Mouse (Mus musculus) intestine, embryonic 15.5 days (tissue): ENCODE results near the gene Parva. TPM values are rescaled to one million over a fixed set of nuclear protein-coding genes. Genes with fewer than 3 reads are reported as not detected.
A peak's percentile ranks its signal among the peaks of the same experiment; 100 is the strongest.

Source experiments
- ATAC-seq: fragments of 200-750 bp; cut with Nextera tagmentation; 2 replicates; pipeline ENCODE4 v1.8.0; 2017; ENCODE audit warnings: moderate TSS enrichment, moderate library complexity
- H3K27ac ChIP-seq: fragments of 300-500 bp; sonication (generic); 2 replicates; pipeline ENCODE4 v1.5.1; 2015; ENCODE audit warnings: mild to moderate bottlenecking, inconsistent platforms
- H3K27me3 ChIP-seq: fragments of 300-500 bp; sonication (generic); replicated peaks from 2 replicates; pipeline ENCODE4 v1.6.1; 2015; ENCODE audit warnings: inconsistent platforms
- H3K36me3 ChIP-seq: fragments of 300-500 bp; sonication (generic); 2 replicates; pipeline ENCODE4 v1.6.1; 2015; ENCODE audit warnings: inconsistent platforms
- H3K4me1 ChIP-seq: fragments of 300-500 bp; sonication (generic); replicated peaks from 2 replicates; pipeline ENCODE4 v1.6.1; 2015; ENCODE audit warnings: inconsistent platforms
- H3K4me2 ChIP-seq: fragments of 300-500 bp; sonication (generic); replicated peaks from 2 replicates; pipeline ENCODE4 v1.6.1; 2015; ENCODE audit warnings: mild to moderate bottlenecking, inconsistent platforms
- H3K4me3 ChIP-seq: fragments of 300-500 bp; sonication (generic); replicated peaks from 2 replicates; pipeline ENCODE4 v1.5.1; 2015; ENCODE audit warnings: inconsistent platforms
- H3K9ac ChIP-seq: fragments of 300-500 bp; sonication (generic); 2 replicates; pipeline ENCODE4 v1.6.1; 2015; ENCODE audit warnings: inconsistent platforms
- H3K9me3 ChIP-seq: fragments of 300-500 bp; sonication (generic); 2 replicates; pipeline ENCODE4 v1.6.1; 2016; ENCODE audit warnings: inconsistent platforms
- WGBS: fragments of 180-500 bp; shearing (Covaris S2); methylation state at CpG from one replicate; pipeline ENCODE4 v1.1.7; 2015; 5-methylcytosine and 5-hydroxymethylcytosine counted together
- polyA plus RNA-seq: library from polyadenylated mRNA; unstranded; fragments of >200 nt; fragmentation: Nextera tagmentation; extraction: Ambion mirVana; gene quantifications from 2 replicates; pipeline ENCODE4 v1.2.1, GENCODE M21; 2015

The Parva gene
- polyA plus RNA-seq, 1 experiment from 2014 or later = 90.0 TPM

DNA sequence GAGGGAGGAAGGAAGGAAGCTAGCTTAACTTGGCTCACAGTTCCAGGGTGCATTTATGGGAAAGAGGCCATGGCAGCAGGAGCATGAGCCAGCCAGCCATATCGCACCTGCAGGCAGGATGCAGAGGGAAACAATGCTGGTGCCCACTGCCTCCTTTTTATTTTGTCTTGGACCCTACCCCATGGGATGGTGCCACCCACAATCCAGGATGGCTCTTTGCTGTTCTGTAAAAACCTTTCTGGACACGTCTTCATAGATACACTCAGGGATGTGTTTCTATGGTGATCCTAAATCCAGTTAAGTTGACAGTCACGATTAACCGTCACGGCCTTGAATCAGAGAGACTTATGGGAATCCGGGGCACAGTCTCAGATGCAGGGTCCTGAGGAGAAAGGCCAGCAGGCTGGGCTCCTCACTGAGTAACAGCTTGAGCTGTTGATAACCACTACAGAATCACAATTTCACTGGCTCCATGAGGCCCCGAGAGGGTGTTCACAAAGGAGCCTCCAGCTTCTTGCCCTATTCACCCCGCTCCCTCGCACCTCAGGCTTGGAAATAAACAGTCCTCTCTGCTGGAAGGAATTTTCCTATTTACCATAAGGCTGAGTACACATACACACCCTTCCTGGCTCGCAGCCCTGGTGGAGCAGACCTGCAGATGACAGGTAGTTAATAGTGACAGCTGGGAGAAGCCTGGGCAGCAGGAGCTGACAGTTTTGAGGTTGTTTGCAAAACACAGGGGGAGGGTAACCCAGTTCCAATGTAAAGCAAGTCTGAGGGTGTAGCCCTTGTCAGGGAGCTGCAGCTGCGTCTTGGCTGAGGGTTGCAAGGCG, 17.1 kb downstream of the Parva start:
- H3K4me1 ChIP-seq = peaks cover 28% of the 10 kb centered on the region
- H3K4me3 ChIP-seq = no peak overlapping the region
- 19% methylated on average over 12 of the region's 12 CpGs for WGBS
- H3K9me3 ChIP-seq = no peaks in the 10 kb centered on the region
- peak; percentile 87 for ATAC-seq
- H3K4me2 ChIP-seq = peak overlapping the region; percentile 36
- no peaks in the 10 kb centered on the region for H3K36me3 ChIP-seq
- H3K27me3 ChIP-seq = no peaks in the 10 kb centered on the region
- H3K27ac ChIP-seq = peak overlapping the region; percentile 63
- 0 out of 2 replicates have a peak overlapping the region, but pooled peaks have one; percentile 15 for H3K9ac ChIP-seq

DNA sequence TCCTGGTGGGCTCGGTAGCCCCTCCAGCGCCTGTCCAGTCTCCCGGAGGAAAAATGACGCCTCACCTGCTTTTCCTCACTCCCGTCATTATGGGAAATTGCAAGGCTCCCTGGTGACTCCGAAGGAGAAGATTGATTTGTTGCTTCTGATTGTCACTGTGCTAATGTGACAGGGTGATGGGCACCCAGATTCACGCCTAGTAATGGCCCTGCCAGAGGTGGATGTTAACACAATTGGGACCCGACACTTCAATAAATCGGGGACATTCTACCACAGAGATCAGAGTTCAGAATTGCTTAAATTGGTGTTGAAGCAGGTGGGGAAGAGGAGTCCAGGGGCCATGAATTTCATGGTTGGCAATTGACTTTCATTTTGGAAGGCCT, 17.7 kb downstream of the Parva start:
- Histone ChIP-seq H3K9me3 (no peaks in the 10 kb centered on the region), H3K36me3 (no peaks in the 10 kb centered on the region), H3K4me3 (no peak overlapping the region), H3K9ac (0 out of 2 replicates have a peak overlapping the region, but pooled peaks have one; percentile 15), H3K27me3 (no peaks in the 10 kb centered on the region), H3K4me2 (peak overlapping the region; percentile 36), H3K4me1 (peaks cover 26% of the 10 kb centered on the region), H3K27ac (peak overlapping the region; percentile 63; the same call in 1 of the 2 replicates)
- WGBS = 20% methylated on average over 9 of the region's 9 CpGs
- no peak for ATAC-seq

DNA sequence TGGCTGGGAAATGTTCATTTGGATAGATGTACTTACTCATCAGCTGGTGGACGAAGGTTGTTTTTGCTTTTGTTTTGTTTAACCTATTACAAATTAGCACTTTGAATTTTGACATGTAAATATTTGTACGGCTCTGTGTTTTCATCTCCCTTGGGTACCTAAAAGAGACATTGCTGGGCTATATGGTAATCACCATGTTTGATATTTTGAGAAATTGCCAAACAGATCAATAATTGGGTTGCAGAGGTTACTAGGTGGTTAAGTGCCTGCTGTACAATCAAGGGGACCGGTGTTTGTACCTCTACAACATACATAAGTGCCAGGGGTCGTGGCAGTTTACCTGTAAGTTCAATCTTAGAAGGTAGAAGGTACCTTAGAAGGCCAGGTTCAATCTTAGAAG, 19.2 kb downstream of the Parva start:
- no peaks in the 10 kb centered on the region for H3K27me3 ChIP-seq
- H3K4me3 ChIP-seq = no peak overlapping the region

DNA sequence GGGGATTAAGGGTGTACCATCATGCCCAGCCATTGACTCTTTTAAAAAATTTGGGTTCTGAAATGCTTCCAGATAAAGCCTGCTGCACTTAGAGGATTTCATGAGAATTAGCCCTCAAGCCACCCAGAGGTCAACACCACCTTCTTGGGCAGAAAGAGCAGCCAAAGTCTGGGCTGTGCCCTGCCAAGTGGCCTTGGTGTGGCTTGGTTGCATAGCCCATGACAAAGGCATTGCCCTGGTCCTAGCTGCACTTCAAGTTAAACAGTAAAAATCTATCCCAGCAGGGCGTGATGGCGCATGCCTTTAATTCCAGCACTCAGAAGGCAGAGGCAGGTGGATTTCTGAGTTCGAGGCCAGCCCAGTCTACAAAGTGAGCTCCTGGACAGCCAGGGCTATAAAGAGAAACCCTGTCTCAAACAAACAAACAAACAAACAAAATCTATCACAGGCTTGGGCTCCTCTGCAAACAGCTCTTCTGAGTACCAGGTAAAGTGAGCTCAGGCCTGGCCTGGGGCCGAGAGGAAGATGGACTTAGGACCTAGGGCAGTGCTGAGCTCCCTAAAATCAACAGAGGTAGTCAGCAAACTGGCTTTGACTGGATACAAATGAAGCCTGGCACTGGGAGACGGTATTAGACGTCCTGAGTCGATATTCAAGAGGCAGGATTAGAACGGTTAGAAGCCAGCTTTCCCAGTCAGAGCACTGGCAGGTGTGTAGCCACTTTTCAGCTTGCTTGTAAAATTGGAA, 22.8 kb downstream of the Parva start:
- Histone ChIP-seq H3K36me3 (no peaks in the 10 kb centered on the region), H3K9me3 (no peaks in the 10 kb centered on the region), H3K27me3 (no peaks in the 10 kb centered on the region), H3K4me1 (peaks cover 18% of the 10 kb centered on the region), H3K4me2 (no peak overlapping the region), H3K9ac (no peak overlapping the region), H3K27ac (no peak overlapping the region), H3K4me3 (no peak overlapping the region)
- peak; percentile 42; the same call in 1 of the 2 replicates for ATAC-seq
- 83% methylated on average over 8 of the region's 8 CpGs for WGBS

More for the DNA sequence above, 19.2 kb downstream of the Parva start:
- H3K9me3 ChIP-seq = no peaks in the 10 kb centered on the region
- no peak overlapping the region for H3K9ac ChIP-seq
- H3K4me2 ChIP-seq = no peak overlapping the region
- ATAC-seq = no peak
- no peaks in the 10 kb centered on the region for H3K36me3 ChIP-seq
- no peak overlapping the region for H3K27ac ChIP-seq
- WGBS = 87% methylated on average over 4 of the region's 4 CpGs
- H3K4me1 ChIP-seq = peaks cover 25% of the 10 kb centered on the region

DNA sequence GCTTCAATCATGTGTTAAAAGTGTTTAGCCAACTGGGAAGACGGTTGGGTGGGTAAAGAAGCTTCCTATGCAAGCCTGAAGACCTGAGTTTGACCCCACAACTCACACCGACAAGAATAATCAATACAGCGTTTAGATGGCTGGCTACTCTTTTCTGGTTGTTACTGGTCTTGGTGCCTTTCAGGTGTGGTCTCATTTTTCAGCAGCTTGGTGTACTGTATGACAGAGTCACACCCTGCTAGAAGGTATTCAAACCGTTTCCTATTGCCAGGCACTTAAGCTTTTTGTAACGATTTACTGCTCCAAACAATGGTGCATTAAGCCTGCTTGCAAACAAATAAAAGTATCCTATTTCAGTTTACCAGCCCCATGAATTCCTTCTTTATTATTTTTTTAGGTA, 25.2 kb downstream of the Parva start:
- 29% methylated on average over 5 of the region's 5 CpGs for WGBS
- no peaks in the 10 kb centered on the region for H3K36me3 ChIP-seq
- H3K9me3 ChIP-seq = no peaks in the 10 kb centered on the region
- H3K4me2 ChIP-seq = no peak overlapping the region
- H3K27ac ChIP-seq = peak overlapping the region; percentile 41; the same call in 1 of the 2 replicates
- no peak overlapping the region for H3K9ac ChIP-seq
- no peak for ATAC-seq
- no peak overlapping the region for H3K4me3 ChIP-seq
- peaks cover 17% of the 10 kb centered on the region for H3K4me1 ChIP-seq
- no peaks in the 10 kb centered on the region for H3K27me3 ChIP-seq

DNA sequence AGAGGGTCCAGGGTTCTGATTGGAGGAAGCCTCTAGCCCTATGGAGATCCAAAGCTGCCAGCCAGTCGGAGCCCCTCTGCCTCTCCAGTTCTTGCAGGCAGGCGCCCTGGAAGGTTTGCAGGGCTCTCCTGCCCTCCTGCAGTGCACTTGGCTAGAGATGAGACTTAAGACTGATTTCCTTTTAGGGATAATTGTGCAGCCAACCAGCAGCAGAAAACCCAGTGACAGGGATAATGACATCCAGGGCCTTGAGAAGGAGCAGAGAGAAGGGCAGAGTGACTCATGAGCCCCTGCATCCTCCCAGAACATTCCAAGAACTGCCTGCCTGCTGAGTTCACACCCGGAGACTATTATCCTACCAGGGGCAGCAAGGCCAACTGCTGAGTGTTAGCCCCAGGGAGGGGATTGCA, 26.5 kb downstream of the Parva start:
- Histone ChIP-seq H3K27me3 (no peaks in the 10 kb centered on the region), H3K4me3 (no peak overlapping the region), H3K4me1 (peaks cover 23% of the 10 kb centered on the region), H3K9me3 (no peaks in the 10 kb centered on the region), H3K9ac (no peak overlapping the region), H3K27ac (peak overlapping the region; percentile 87), H3K36me3 (no peaks in the 10 kb centered on the region), H3K4me2 (no peak overlapping the region)
- whole genome bisulfite sequencing = 18% methylated on average over 3 of the region's 3 CpGs
- peak; percentile 58 for ATAC-seq

DNA sequence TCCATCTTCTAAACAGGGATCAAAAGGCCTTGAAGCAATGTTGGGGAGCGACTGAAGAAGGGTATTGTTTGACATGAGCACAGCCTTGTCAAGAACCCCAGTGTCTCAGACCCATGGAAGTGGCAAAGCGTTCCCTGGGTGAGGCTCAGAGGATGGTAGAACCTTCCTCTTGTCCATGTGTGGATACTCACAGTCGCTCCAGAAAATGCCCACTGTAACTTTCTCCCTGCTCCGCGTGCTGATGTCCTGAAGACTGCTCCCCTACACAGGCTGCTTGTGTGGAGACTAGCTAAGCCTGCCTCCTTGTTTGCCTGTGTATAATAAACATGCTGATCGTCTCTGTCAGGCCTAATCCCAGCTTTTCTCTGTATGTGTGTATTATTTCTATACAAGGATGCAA, 27.1 kb downstream of the Parva start:
- no peak for ATAC-seq
- Histone ChIP-seq H3K9me3 (no peaks in the 10 kb centered on the region), H3K9ac (no peak overlapping the region; the same call in 1 of the 2 replicates), H3K27ac (peak overlapping the region; percentile 87), H3K4me3 (no peak overlapping the region), H3K4me2 (no peak overlapping the region), H3K4me1 (peaks cover 24% of the 10 kb centered on the region), H3K36me3 (no peaks in the 10 kb centered on the region), H3K27me3 (no peaks in the 10 kb centered on the region)
- WGBS = 51% methylated on average over 6 of the region's 6 CpGs

DNA sequence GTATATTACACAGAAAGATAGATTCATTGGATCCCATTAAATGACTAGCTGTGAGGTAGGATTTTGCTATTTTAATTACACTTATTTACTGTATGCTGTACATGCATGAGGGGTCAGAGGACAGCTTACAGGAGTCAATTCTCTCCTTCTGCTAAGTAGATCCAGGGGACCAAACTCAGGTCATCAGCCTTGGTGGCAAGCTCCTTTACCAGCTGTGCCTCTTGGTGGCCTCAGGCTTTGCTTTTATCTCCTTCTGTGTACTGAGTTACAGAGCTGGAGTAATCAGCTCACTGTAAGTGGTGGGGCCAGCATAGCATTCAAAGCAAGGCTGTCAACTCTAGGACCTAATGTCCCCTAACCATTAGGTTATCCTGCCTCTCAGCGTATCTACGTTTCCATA, 27.6 kb downstream of the Parva start:
- no peak overlapping the region for H3K9ac ChIP-seq
- no peaks in the 10 kb centered on the region for H3K9me3 ChIP-seq
- H3K27me3 ChIP-seq = no peaks in the 10 kb centered on the region
- H3K4me1 ChIP-seq = peaks cover 24% of the 10 kb centered on the region
- WGBS = 88% methylated on average over 2 of the region's 2 CpGs
- H3K4me3 ChIP-seq = no peak overlapping the region
- peak overlapping the region; percentile 87 for H3K27ac ChIP-seq
- no peak overlapping the region for H3K4me2 ChIP-seq
- H3K36me3 ChIP-seq = no peaks in the 10 kb centered on the region
- no peak for ATAC-seq

DNA sequence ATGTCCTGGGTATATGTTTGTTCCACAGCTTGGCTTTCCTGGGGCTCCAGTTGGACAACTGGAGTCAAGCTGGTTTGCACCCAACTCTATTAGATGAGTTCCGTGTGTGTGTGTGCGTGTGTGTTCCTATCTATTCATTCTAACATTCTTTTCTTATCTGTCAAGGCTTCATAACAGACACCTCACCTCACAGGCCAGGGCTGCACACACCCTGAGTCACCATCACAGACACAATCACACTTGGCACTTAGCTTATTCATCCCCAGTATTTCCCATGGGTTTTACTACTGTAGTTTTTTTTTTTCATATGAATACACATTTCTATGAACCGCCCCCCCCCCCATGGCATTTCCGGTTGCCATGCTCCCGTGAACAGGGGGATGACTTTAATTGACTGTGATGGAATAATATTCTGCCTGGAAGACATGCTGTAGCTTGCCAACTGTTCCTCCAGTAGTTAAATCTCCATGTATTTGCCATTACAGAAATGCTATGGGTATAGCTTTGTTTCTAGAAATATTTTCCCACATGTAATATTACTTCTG, 28.3 kb downstream of the Parva start:
- Histone ChIP-seq H3K4me2 (no peak overlapping the region), H3K27ac (no peak overlapping the region), H3K9me3 (no peaks in the 10 kb centered on the region), H3K4me3 (no peak overlapping the region), H3K27me3 (no peaks in the 10 kb centered on the region), H3K36me3 (no peaks in the 10 kb centered on the region), H3K9ac (no peak overlapping the region), H3K4me1 (peaks cover 22% of the 10 kb centered on the region)
- 82% methylated on average over 5 of the region's 5 CpGs for WGBS
- ATAC-seq = no peak

DNA sequence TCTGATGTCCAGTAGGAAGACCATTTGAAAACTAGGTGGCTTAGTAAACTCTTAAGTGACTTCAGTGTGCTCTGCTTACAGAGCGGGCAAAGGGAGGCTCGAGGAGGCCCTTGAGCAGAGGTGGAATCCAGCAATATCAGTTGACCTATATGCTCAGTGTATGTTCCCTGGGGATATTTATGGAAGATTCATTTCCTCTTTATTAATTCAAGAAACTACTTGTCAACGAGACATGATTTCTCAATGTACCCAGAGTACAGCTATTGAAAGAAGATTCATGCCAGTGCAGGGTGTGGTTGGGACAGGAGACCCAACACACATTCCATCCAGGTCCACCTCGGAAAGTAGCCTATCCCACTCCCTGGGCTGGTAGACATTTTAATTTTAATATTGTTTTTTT, 30.1 kb downstream of the Parva start:
- 84% methylated on average over 4 of the region's 4 CpGs for WGBS
- no peaks in the 10 kb centered on the region for H3K36me3 ChIP-seq
- H3K4me1 ChIP-seq = peaks cover 28% of the 10 kb centered on the region
- H3K4me3 ChIP-seq = no peak overlapping the region
- no peak for ATAC-seq
- no peaks in the 10 kb centered on the region for H3K27me3 ChIP-seq
- no peak overlapping the region for H3K9ac ChIP-seq
- no peak overlapping the region for H3K4me2 ChIP-seq
- H3K9me3 ChIP-seq = no peaks in the 10 kb centered on the region
- no peak overlapping the region for H3K27ac ChIP-seq

DNA sequence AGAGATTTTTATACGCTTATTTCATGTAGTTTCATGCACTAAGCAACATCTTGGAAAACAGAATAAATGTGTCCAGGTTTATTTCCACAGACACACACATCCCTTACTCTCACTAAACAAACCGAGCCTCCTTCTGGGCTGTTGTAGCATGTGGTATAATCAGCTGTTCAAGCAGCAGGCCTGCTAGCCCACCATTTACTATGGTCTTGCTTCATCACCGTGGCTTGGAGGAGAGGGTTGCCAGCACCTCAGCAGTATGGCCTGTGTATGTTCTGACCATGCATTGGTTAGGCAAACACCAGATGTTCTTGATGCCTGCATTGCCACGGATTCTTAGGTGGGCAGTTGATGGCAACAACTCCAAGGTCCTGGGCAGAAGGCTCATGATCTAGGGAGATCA, 30.6 kb downstream of the Parva start:
- no peak overlapping the region for H3K9ac ChIP-seq
- no peak overlapping the region for H3K4me3 ChIP-seq
- no peak for ATAC-seq
- H3K4me2 ChIP-seq = no peak overlapping the region
- no peaks in the 10 kb centered on the region for H3K36me3 ChIP-seq
- peaks cover 33% of the 10 kb centered on the region for H3K4me1 ChIP-seq
- H3K9me3 ChIP-seq = no peaks in the 10 kb centered on the region
- 80% methylated on average over 4 of the region's 4 CpGs for WGBS
- H3K27me3 ChIP-seq = no peaks in the 10 kb centered on the region
- H3K27ac ChIP-seq = no peak overlapping the region

DNA sequence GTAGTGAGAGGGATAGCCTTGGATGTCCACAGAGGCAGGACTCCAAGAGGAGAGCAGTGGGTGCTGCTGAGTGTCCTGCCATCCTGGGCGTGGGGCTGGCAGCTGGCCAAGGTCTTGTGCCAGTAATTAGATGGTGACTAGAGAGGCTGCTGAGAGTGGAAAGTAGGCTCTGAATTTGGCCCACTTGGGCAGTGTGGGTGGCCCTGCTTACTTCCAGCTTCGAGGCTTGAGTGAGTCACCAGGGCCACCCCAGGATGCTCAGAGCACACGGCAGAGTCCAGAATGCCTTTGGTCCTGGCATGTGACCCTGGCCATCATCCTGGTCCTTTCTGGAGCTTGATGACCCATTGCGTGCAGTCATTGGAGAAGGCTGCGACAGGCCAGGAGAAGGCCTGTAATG, 31.1 kb downstream of the Parva start:
- no peak overlapping the region for H3K27ac ChIP-seq
- H3K4me1 ChIP-seq = peaks cover 39% of the 10 kb centered on the region
- WGBS = 67% methylated on average over 5 of the region's 5 CpGs
- H3K4me3 ChIP-seq = no peak overlapping the region
- H3K4me2 ChIP-seq = no peak overlapping the region
- H3K9me3 ChIP-seq = no peaks in the 10 kb centered on the region
- H3K36me3 ChIP-seq = no peaks in the 10 kb centered on the region
- H3K9ac ChIP-seq = no peak overlapping the region
- no peak for ATAC-seq
- H3K27me3 ChIP-seq = no peaks in the 10 kb centered on the region
